In the genomic region with DNA sequence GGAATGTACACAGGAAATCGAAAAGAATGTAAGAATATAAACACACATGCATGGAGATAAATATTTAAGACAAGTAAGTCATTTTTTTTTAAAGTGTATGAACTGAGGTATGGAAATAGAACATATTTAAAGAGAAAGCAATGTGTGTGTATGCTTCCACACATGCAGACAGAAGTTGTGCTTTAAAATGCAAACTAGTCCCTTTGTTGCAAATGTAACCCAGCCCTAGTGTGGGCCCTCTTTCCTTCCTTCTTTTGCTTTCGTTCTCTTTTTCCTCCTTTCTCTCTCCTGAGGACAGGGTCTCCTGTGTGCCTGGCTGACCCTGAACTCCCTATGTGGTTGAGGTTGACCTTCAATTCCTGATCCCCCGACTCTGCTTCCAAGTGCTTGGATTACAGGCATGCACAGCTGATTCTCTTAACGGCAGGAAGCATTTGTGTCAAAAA, we compare ENCODE assay signal across 11 mouse cellular contexts. TPM values are rescaled to one million over a fixed set of nuclear protein-coding genes. Genes with fewer than 3 reads are reported as not detected.
DNase-seq lines count a peak whose midpoint lies in the region; ATAC-seq lines count a peak whose summit lies in the region.
"Had no signal": no experiment of that assay in that cellular context is flagged by ENCODE, and none has a peak within 500 bp of the region (broad histone marks: within the 10 kb centered on the region; RNA-seq: fewer than 3 reads in every experiment).

No protein-coding gene starts in this region.

- ATAC-seq in embryonic facial prominence, embryonic 12.5 days (ENCODE audit: insufficient number of reproducible peaks, insufficient read depth, low FRiP score, low TSS enrichment) = no peak
- ATAC-seq in kidney, embryonic 16.5 days (ENCODE audit: low FRiP score, low TSS enrichment) = no peak
- no peak for ATAC-seq in embryonic facial prominence, embryonic 13.5 days (ENCODE audit: insufficient number of reproducible peaks, insufficient read depth, low FRiP score, low TSS enrichment, low read depth)
- ATAC-seq in liver, embryonic 16.5 days (ENCODE audit: low read depth) = no peak
- no peak for ATAC-seq in frontal cortex, adult (ENCODE audit: low TSS enrichment)

- no peak for DNase-seq in embryonic facial prominence, embryonic 10.5 days (ENCODE audit: low spot score)
- no peak for DNase-seq in kidney, adult 9 months
- DNase-seq in adrenal gland, postnatal 36 days = no peak
- DNase-seq: adrenal gland, postnatal 25 days; cerebellum, adult 9-11 months had no signal

- H3K4me3 ChIP-seq in embryonic facial prominence, embryonic 12.5 days = no peak overlapping the region
- H3K4me3 ChIP-seq in embryonic facial prominence, embryonic 10.5 days = no peak overlapping the region
- H3K4me3 ChIP-seq in kidney, embryonic 16.5 days (ENCODE audit: low read length) = no peak overlapping the region
- H3K4me3 ChIP-seq in embryonic facial prominence, embryonic 13.5 days = no peak overlapping the region
- H3K4me3 ChIP-seq in liver, embryonic 16.5 days (ENCODE audit: low read depth, low read length) = no peak overlapping the region
- H3K4me3 ChIP-seq: hindbrain, embryonic 13.5 days had no signal

- H3K36me3 ChIP-seq in embryonic facial prominence, embryonic 12.5 days = no peaks in the 10 kb centered on the region
- peaks cover 12% of the 10 kb centered on the region for H3K36me3 ChIP-seq in embryonic facial prominence, embryonic 10.5 days (replicated peaks)
- H3K36me3 ChIP-seq in kidney, embryonic 16.5 days (ENCODE audit: insufficient read depth, low read length) = no peaks in the 10 kb centered on the region
- H3K36me3 ChIP-seq in embryonic facial prominence, embryonic 13.5 days = 0 out of 2 replicates have a peak, but pooled peaks cover 9% of the 10 kb centered on the region
- H3K36me3 ChIP-seq in liver, embryonic 16.5 days (ENCODE audit: control insufficient read depth, insufficient read depth) = no peaks in the 10 kb centered on the region
- H3K36me3 ChIP-seq: hindbrain, embryonic 13.5 days had no signal

- no peak overlapping the region for H3K4me2 ChIP-seq in embryonic facial prominence, embryonic 12.5 days (replicated peaks)
- no peak overlapping the region; the same call in 1 of the 2 replicates for H3K4me2 ChIP-seq in kidney, embryonic 16.5 days (replicated peaks; ENCODE audit: low read depth, low read length)
- H3K4me2 ChIP-seq in embryonic facial prominence, embryonic 13.5 days = no peak overlapping the region
- 0 out of 2 replicates have a peak overlapping the region, but pooled peaks have one; percentile 1 for H3K4me2 ChIP-seq in liver, embryonic 16.5 days (ENCODE audit: low read depth, low read length)
- H3K4me2 ChIP-seq: hindbrain, embryonic 13.5 days had no signal

- WGBS in embryonic facial prominence, embryonic 12.5 days = 43% methylated on average over 4 of the region's 4 CpGs
- 67% methylated on average over 4 of the region's 4 CpGs for WGBS in embryonic facial prominence, embryonic 10.5 days
- WGBS in kidney, embryonic 16.5 days = 19% methylated on average over 4 of the region's 4 CpGs
- WGBS in embryonic facial prominence, embryonic 13.5 days = 44% methylated on average over 4 of the region's 4 CpGs
- 28% methylated on average over 4 of the region's 4 CpGs for WGBS in liver, embryonic 16.5 days (ENCODE audit: insufficient replicate concordance)

- no peak overlapping the region for H3K9ac ChIP-seq in embryonic facial prominence, embryonic 12.5 days
- no peak overlapping the region for H3K9ac ChIP-seq in kidney, embryonic 16.5 days (replicated peaks; ENCODE audit: low read length)
- H3K9ac ChIP-seq in embryonic facial prominence, embryonic 13.5 days = no peak overlapping the region
- H3K9ac ChIP-seq in liver, embryonic 16.5 days (ENCODE audit: low read depth, low read length) = no peak overlapping the region
- H3K9ac ChIP-seq: hindbrain, embryonic 13.5 days had no signal

- H3K27ac ChIP-seq in embryonic facial prominence, embryonic 12.5 days = peak overlapping the region; percentile 54
- H3K27ac ChIP-seq in embryonic facial prominence, embryonic 10.5 days (replicated peaks) = no peak overlapping the region
- H3K27ac ChIP-seq in kidney, embryonic 16.5 days (ENCODE audit: low read length) = peak overlapping the region; percentile 44
- peak overlapping the region; percentile 65 for H3K27ac ChIP-seq in embryonic facial prominence, embryonic 13.5 days
- H3K27ac ChIP-seq in liver, embryonic 16.5 days (ENCODE audit: low read length) = no peak overlapping the region
- H3K27ac ChIP-seq: hindbrain, embryonic 13.5 days had no signal

- no peaks in the 10 kb centered on the region for H3K27me3 ChIP-seq in embryonic facial prominence, embryonic 12.5 days
- no peaks in the 10 kb centered on the region for H3K27me3 ChIP-seq in embryonic facial prominence, embryonic 10.5 days (replicated peaks; ENCODE audit: low read depth, poor library complexity, severe bottlenecking)
- no peaks in the 10 kb centered on the region for H3K27me3 ChIP-seq in kidney, embryonic 16.5 days (ENCODE audit: insufficient read depth, low read length)
- H3K27me3 ChIP-seq in embryonic facial prominence, embryonic 13.5 days = no peaks in the 10 kb centered on the region
- H3K27me3 ChIP-seq in liver, embryonic 16.5 days (ENCODE audit: control insufficient read depth, insufficient read depth, low read depth, low read length) = no peaks in the 10 kb centered on the region
- H3K27me3 ChIP-seq: hindbrain, embryonic 13.5 days had no signal

- H3K4me1 ChIP-seq in embryonic facial prominence, embryonic 12.5 days = peaks cover 11% of the 10 kb centered on the region
- H3K4me1 ChIP-seq in embryonic facial prominence, embryonic 10.5 days = peaks cover 15% of the 10 kb centered on the region
- peaks cover 26% of the 10 kb centered on the region for H3K4me1 ChIP-seq in kidney, embryonic 16.5 days (ENCODE audit: insufficient read depth, low read length)
- H3K4me1 ChIP-seq in embryonic facial prominence, embryonic 13.5 days = peaks cover 15% of the 10 kb centered on the region
- H3K4me1 ChIP-seq in liver, embryonic 16.5 days (ENCODE audit: control insufficient read depth, low read depth, low read length) = no peaks in the 10 kb centered on the region; the same call in none of the 2 replicates

- H3K9me3 ChIP-seq in embryonic facial prominence, embryonic 12.5 days = no peaks in the 10 kb centered on the region
- H3K9me3 ChIP-seq in embryonic facial prominence, embryonic 10.5 days = no peaks in the 10 kb centered on the region
- no peaks in the 10 kb centered on the region for H3K9me3 ChIP-seq in kidney, embryonic 16.5 days (ENCODE audit: low read length)
- H3K9me3 ChIP-seq in embryonic facial prominence, embryonic 13.5 days = no peaks in the 10 kb centered on the region
- H3K9me3 ChIP-seq in liver, embryonic 16.5 days (replicated peaks; ENCODE audit: control insufficient read depth, low read length) = no peaks in the 10 kb centered on the region
- H3K9me3 ChIP-seq: hindbrain, embryonic 13.5 days had no signal

RNA-seq across cellular contexts. Expression of a gene that starts 43.2 kb away (rescaled TPM):
- 127 and 129 TPM in 2 replicates for polyA plus RNA-seq in embryonic facial prominence, embryonic 12.5 days (2016; fragmentation: Nextera tagmentation; extraction: Ambion mirVana)
- polyA plus RNA-seq in embryonic facial prominence, embryonic 10.5 days (2016; fragmentation: Nextera tagmentation; extraction: Ambion mirVana) = 132 and 136 TPM in 2 replicates
- polyA plus RNA-seq in kidney, embryonic 16.5 days (2015; fragmentation: Nextera tagmentation; extraction: Ambion mirVana) = 122 and 129 TPM in 2 replicates
- 154 and 159 TPM in 2 replicates for polyA plus RNA-seq in embryonic facial prominence, embryonic 13.5 days (2015; fragmentation: Nextera tagmentation; extraction: Ambion mirVana)
- 55.4 and 62.1 TPM in 2 replicates for polyA plus RNA-seq in liver, embryonic 16.5 days (2015; fragmentation: Nextera tagmentation; extraction: Ambion mirVana)
- 100 to 1,000 TPM; 206 to 235 TPM for total RNA-seq in adrenal gland, postnatal 36 days (2021)

RNA-seq across cellular contexts. Expression of a gene that starts 54.2 kb away (rescaled TPM):
- polyA plus RNA-seq in embryonic facial prominence, embryonic 12.5 days (2016; fragmentation: Nextera tagmentation; extraction: Ambion mirVana) = 0.57 and 0.75 TPM in 2 replicates
- polyA plus RNA-seq in embryonic facial prominence, embryonic 10.5 days (2016; fragmentation: Nextera tagmentation; extraction: Ambion mirVana) = 0.15 and 0.22 TPM in 2 replicates
- polyA plus RNA-seq in kidney, embryonic 16.5 days (2015; fragmentation: Nextera tagmentation; extraction: Ambion mirVana) = 0.03 TPM in 1 of 2 replicates, not detected in the other
- polyA plus RNA-seq in embryonic facial prominence, embryonic 13.5 days (2015; fragmentation: Nextera tagmentation; extraction: Ambion mirVana) = 1.3 and 2.4 TPM in 2 replicates
- 0.01 and 0.04 TPM in 2 replicates for polyA plus RNA-seq in liver, embryonic 16.5 days (2015; fragmentation: Nextera tagmentation; extraction: Ambion mirVana)
- total RNA-seq in adrenal gland, postnatal 36 days (2021) = under 1 TPM; 0.10 to 0.33 TPM

Comparison
In these comparisons a context has a peak if more than half of its experiments do, and no peak if none do; other contexts are left out.
1. H3K27ac ChIP-seq: peak in embryonic facial prominence, embryonic 12.5 days (single experiment), kidney, embryonic 16.5 days (single experiment) and embryonic facial prominence, embryonic 13.5 days (single experiment); none in embryonic facial prominence, embryonic 10.5 days (single experiment) and liver, embryonic 16.5 days (single experiment).